Mouse (Mus musculus) megakaryocyte, embryonic 14.5 days (primary cell): ENCODE measurements around the gene Ush1g.

Experiments used
- FLI1 ChIP-seq: IDR thresholded peaks from 2 replicates; pipeline ENCODE4 v1.6.1; 2012; ENCODE audit warnings: low read length, inconsistent platforms, mixed read lengths
- GATA1 ChIP-seq: IDR thresholded peaks from 3 replicates; pipeline ENCODE4 v1.6.1; 2012; ENCODE audit warnings: mixed read lengths, low read length, inconsistent platforms, borderline replicate concordance

DNA sequence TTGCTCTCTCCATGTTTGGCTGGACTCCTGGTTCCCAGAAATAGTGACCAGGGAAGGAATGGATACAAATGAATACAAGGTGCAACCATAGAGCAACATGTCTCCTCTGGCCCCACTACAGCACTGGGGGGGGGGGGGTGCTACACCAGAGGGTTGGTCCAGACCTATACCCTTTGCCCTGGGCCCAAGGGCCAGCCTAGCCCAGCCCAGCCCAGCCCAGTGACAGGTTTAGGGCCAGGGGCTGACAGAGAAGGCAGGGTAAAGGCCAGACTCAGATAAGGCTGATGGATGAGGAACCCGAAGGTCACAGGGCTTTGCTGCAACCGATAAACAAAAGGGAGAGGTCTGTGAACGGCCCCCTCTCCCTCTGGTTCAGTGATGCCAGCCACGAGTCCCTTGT, 28.1 kb upstream of the Ush1g start:
- TF ChIP-seq FLI1, result no peak
- TF ChIP-seq GATA1, result no peak
